Mouse (Mus musculus) R1 (cell line): ENCODE measurements around the gene Kcnip1.
A peak's percentile ranks its signal among the peaks of the same experiment; 100 is the strongest.

Experiments
- DNase-seq: peaks from one replicate; pipeline ENCODE4 v3.0.0-alpha.2; 2018; ENCODE audit warnings: low read depth, low spot score

Gene Kcnip1

DNA sequence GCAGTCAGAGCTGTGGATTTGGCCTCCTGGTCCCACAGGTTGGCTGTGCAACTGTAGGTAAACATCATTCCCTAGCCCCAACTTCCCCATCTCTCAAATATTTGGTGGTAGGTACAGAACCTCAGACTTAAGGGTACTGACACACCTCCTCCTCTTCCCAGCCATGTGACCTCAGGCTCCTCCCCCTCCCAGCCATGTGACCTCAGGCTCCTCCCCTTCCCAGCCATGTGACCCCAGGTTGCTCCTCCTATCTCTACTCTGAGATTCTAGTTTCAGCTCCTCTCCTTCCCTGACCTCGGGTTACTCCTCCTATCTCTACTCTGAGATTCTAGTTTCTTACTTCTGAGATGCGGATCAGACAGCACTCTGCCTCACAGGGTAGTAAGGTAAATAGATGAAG is 163.2 kb downstream of the Kcnip1 start:
- DNase-seq, result peak; percentile 25

DNA sequence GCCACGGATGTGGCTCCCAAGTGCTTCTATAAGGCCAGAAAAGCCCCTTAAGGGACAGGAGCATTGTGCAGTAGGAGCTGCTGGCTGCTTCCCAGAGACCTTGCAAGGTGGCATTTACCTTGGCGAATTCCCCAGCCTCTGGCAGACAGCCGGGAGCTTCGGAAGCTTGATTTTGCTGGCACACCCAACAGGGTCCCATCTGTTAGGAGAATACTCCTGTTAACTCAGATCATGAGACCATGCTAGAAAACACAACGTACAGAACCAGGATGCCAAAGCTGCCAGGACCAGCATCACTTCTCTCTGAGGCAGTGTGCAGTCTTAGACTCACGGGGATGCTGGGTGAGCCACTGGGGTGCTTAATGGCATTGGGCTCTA is 165.1 kb downstream of the Kcnip1 start:
- DNase-seq, result no peak

DNA sequence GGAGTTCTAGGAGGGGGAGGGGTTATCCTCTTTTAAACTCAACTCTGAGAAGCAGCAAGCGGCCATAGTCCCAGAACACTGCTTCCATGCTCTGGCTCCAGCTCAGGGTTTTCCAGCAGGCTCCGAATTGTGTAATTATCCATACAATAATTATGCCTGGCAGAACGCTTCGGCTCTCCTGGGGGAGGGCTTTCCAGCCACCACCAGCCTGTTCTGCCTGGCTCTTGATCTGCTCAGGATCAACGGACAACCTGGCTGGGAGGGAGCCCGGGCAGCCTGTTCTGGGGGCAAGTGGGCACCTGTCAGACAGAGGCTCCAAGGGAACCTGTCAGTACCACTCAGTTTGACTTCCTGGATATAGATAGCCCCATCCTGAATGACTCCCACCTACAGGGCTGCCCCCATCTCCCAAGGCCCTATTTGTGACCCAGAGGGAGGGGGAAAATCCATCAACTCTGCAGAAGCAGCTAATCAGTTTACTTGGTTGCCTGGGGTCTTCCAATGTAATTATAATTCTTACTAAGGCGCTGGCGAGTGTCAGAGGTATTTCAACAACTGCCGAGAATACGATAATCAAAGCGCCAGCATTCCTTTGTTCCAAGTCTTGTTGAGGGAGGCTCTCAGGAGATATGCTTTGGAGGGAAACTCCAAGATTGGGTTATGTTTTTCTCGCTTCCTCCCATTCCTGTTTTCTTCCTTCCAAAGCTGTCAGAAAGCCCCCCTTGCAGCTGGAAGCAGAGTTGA is 165.7 kb downstream of the Kcnip1 start:
- DNase-seq, result no peak

DNA sequence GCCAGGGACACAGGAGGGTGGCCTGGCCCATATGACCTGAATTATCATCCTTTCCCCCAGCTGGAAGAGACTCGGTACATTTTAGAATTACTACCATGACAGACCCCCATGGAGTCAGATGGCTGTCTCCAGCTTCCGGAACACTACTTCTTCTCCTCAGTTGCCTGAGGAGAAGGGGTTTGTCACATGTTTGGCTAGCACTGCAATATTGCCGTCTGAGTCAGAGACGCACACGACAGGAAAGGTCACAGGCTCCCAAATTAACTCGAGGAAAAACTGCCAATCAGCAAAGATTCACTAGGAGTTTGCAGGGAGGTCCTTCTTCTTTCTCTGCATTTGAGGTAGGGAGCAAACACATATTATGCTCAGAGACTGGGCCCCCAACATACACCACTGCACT is 168.2 kb downstream of the Kcnip1 start:
- no peak for DNase-seq

DNA sequence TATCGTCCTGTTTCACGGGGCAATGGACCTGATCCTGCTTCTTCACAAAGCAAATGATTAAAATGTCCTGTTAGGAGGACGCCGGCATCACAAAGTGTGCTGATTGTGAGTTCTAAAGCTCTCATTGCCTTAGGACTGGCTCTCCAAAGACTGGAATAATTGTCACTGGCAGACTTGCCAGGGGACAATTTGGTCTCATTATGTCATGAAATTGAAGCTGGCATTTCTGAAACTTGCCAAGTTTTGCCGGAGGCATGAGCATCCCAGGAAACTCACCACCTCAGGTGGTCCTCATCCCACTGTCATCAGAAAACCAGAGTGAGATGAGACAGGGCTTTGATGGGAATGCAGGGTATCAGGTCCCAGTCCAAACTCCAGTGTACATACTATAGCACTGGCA is 171.6 kb downstream of the Kcnip1 start:
- DNase-seq, result no peak

DNA sequence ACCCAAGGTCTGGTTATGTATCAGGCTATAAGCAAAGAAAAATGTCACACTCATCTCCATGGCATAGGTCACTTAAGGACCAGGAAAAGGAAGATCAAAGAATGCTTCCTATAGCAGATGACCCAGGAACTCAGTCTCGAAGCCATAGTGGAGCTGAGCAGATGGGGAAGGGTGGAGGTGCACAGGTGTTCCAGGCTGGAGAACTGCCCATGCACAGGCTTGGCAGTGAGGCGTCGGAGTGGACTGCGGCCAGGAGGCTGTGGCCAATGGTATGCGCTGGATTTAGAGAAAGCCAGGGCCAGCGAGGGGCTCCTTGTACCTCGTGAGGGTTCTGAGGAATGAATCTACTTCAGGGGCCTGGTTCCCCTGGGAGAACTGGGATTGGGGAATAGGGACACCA is 172.1 kb downstream of the Kcnip1 start:
- DNase-seq, result no peak

DNA sequence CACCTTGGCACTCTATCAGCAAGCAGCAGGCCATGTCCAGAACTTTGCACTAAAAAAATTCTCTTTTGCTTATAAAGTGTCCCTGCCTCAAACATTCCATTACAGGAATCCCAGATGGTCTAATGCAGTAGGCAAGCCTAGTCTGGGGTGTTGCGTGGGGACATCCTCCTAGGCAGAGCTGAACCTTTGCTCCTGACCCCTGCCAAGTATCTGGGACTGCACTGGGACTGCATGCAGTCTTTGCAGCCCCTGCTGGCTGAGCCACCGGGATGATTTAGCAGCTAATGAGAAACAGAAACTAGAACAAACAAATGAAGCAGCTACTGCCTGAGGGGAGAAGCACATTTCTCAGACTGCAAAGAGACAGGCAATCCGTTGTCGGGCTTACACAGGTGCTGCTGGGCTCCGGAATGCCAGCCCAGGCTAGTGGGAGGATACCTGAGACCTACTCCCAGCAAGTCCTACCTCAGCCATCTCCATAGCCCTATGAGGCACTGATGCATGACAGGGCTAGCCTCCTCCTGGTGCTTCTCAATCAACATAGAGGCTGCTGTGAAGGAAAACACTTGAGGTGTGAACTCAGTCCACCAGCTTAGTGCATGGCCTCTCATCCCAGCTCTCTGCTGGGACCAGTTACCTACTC is 174.0 kb downstream of the Kcnip1 start:
- DNase-seq, result no peak

DNA sequence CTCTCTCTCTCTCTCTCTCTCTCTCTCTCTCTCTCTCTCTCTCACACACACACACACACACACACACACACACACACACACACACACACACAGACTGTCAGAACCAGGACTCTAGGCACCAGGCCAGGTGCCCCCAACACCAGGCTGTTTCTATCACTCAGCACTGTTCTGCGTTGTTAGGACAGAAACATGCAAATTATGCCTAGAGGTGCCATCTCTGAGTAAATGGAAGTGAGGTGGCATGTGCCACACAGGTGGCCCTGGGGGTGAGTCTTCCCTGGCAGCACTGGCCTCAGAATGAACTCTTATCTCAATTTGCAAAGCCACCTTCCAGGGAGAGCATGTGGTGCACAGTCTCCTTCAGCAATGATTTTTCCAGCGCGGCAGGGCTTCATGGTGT is 176.9 kb downstream of the Kcnip1 start:
- no peak for DNase-seq

DNA sequence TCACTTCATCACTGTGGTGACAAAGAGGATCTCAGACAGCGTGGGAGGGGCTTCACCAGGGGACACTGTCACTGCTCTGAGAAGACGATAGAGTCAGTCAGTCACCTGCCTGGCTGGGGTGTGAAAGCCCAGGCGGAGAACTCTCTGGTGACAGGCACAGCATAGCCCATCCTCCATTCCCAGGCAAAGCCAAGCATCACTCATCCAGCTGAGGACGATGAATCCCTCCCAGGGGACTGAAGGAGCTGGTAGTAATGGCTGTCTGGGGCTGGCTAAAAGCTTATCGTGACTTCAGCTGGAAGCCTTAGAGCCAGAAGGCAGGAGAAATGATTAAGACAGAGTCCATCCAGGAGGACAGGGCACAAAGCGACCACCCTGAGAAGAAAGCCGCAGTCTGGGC is 182.8 kb downstream of the Kcnip1 start:
- DNase-seq, result no peak

DNA sequence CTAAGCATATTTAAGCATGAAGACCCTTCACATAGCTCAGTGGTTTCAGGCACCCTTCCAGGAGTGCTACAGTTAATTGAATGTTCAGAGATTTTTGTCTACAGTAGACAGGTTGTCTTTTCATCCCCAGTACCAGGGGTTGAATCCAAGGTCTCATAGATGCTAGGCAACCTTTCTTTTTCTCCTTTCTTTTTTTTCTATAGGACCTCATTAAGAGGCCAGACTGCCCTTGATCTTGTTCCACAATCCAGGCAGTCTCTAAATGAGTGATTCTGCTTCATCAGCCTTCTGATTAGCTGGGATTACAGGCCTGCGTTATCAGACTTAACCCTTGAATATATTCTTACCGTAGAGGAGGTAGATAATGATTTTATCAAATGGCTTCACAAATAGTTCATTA is 189.9 kb downstream of the Kcnip1 start:
- DNase-seq, result no peak

DNA sequence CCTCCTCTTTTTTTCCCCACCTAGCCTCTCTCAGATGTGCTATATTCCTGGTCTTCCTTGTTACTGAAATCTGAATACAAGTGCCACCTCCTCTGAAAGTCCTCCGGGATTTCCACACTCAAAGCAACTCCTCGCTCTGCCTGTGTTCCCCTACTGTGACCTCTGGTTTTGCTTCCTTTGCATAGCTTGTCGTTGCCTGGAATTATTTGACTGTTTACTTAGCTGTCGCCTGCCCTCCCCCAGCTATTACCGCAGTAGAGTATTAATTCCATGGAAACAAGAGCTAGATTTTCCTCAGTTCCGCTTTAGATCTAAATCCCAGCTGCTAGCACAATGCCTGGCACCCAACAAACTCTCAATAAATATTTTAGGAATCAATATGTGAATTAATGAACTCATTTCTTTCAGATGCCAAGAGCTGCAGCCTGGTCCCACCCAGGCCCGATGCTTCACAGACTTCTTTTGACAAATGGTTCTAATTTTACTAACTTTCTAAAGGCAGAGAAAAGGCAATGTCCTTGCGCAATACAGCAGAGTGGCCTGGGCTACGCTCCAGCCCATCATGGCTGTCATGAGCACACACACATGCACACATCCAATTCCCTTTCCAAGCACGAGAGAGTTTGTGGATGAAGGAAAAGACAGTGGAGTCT is 192.4 kb downstream of the Kcnip1 start:
- no peak for DNase-seq

DNA sequence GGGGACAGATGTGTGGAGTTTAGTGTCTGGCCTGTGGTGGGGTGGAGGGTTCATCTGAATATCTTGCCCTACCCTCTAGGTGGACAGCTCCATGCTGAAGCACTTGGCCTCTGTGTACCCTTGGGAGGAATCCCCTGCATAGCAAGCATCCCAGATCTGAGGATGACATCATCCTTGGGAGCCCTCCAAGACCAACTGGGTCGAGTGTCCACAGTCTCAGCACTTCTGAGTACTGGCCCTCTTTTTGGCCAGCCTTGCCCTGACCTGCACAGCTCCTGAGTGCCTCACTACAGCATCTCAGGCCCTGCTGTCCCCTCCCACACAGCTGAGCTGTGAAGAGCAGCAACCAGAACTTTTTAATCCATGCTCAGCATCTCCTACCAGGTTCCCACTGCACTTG is 193.0 kb downstream of the Kcnip1 start:
- no peak for DNase-seq

DNA sequence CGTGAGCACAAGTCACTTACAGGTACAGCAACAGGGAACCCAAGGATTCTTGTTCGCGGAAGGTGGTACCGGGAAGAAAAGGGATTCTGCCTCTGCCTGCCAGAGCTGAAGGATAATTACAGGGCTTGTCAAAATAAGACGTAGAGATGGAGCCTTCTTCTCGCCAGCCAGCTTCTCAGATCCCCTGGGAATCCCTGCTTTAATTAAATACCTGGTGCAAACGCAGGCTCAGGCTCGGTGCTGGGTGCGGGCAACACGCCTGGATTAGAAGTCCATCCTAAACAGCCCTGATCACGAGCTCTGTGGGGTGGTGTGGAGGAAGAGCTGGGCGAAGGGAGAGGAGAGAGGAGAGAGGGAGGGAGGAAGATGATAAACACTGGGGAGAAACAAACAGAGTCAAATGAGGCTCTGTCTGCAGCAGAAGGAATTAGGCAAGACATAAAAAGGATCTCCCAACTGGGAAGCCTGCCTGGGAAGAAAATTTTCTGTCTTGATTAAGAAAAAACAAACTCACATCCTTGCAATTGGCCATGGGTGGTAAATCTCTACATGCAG is 194.8 kb downstream of the Kcnip1 start:
- no peak for DNase-seq

DNA sequence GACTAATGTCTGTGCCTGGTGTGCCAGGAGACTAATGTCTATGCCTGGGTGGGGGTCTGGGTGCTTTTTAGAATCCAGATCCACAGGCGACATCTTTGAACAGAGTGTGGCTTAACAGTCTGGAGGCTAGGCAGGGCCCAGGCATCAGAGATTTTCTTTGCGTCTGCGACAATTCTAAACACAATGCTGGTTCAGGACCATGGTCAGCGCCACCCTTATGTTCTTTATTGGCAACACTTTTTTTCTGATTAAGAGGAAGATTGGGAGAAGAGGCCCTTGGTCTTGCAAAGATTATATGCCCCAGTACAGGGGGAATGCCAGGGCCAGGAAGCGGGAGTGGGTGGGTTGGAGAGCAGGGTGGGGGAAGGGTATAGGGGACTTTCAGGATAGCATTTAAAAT is 205.6 kb downstream of the Kcnip1 start:
- DNase-seq, result peak; percentile 64

DNA sequence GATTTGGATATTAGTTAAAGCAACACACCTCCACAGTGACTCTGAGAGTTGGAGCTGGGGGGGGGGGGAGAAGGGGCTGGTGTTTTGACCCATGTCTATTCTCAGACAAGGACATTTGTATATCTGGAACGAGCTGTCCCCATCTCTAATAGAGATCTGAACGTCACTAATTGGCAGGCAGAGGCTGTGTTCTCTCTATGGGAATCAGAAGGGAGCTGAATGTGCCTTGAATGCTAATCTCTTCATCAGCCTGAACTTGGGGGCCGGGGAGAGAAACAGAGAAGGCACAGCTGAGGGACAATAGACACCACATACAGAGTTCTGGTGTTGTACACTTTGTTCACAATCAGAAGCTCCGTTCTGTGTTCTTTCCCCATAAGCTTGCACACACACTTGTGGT is 206.4 kb downstream of the Kcnip1 start:
- no peak for DNase-seq

DNA sequence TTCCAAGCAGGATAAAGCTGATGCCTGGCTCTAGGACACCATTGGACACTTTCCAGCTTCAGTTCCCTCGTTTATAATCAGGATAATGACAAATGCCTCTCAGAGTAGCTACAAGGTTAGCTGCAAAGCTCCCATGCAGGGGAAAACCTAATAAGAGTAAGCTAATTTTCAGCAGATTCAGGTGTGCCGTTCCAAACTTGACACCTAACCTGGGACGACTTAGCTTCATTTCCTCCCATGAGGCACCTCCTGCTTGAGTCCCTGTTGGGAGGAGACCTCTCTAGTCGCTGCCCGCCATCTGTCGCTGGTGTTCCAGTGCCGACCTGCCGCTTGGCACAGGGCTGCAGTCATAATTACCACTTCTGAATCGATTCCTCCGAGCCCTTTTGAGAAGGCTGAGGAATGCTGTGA is 211.4 kb downstream of the Kcnip1 start:
- DNase-seq, result no peak

DNA sequence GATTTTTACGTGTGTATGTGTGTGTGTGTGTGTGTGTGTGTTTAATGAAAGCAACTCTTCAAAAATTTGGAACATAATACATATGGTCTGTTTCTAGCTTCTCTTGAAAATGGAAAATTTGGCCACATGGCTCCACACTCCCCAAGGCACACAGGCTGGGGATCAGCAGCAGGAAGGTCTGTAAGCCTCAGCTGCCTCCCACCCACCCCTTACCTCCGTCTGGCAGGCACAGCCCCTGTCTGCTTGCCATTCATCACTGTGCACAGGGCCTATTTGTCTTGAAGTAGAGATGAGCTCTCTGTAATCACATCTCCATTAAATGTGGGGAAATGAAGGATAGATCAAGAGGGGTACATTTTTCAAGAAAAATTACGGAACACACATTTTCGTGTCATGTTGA is 212.7 kb downstream of the Kcnip1 start:
- no peak for DNase-seq

DNA sequence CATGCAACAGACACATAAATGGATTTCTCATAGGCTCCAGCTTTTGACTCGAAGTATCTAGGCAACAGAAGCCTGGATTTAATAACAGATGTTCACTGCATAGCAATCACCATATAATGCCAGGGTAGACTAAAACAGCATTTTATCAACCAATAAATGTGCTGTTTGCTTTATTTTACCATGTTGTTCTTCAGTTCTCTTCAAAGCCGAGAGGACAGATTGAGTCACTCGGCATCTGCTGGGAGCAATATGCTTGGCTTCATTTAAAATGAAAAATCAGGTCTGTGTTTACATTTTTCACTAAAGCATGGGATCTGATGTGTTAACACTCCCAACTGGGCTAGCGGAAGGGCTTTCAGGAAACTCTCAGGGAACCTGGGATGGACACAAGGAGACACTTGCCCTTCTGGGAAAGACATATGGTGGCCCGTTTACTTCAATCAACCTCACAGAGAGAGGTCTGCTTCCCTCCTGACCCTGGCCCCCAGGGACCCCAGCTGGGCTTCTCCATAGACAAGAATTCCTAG is 220.3 kb downstream of the Kcnip1 start:
- DNase-seq, result no peak

DNA sequence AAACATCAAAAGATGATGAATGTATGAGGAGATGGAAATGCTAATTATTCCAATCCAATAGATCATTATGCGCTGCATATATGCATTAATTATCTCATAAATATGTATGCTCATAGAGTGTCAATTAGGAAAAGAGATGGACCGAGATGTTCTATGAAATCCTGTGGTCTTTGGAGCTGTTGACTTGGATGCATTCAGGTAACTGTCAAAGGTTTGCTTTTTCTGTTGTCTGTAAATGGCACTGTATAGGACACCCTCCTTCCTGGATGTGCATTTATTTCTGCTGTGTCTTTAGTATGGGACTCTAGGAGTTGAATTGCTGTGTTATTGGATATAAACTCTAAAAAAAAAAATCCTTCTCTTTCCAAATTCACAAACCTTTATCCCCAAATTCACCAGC is 220.9 kb downstream of the Kcnip1 start:
- no peak for DNase-seq

DNA sequence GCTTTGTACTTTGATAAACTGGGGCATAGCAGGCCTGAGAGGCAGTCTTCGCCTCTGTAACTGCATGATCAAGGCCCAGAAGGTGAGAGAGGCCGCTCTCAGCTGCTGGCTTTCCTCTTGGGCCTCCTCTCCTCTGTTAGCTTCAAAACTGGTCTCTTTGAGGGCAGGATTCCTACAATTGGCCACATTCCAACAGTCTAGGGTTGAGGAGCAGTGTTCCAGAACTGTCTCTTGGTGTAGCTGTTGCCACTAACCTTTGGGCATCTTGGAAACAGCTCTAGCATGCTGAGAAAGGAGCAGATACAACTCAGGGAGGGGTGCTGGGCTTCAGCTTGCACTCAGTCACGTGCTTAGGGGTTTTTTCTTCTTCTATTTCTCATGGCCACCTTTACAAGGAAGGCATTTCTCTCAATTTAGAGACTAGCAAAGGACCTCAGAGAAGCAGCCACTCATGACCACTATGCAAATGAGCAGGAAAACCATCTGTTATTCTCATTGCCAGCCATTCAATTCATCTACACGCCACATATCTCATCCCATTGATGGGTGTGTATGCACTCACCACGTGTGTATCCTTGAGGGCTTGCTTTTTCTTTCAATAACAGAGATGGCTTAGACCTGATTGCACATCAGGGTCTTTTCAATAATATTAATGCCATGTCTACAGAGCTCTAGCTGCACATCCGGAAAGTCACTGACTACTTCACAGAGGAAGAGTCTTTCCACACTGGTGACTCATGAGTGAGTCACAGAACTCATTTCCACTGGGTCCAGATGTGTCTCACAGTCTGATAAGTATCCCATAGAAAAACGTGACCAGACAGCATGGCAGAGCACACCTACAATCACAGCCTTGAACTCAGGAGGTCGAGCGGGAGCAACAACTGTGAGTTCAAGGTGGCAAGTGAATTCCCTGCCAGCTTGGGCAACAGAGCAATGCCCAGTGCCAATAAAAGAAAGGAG is 225.7 kb downstream of the Kcnip1 start:
- no peak for DNase-seq

DNA sequence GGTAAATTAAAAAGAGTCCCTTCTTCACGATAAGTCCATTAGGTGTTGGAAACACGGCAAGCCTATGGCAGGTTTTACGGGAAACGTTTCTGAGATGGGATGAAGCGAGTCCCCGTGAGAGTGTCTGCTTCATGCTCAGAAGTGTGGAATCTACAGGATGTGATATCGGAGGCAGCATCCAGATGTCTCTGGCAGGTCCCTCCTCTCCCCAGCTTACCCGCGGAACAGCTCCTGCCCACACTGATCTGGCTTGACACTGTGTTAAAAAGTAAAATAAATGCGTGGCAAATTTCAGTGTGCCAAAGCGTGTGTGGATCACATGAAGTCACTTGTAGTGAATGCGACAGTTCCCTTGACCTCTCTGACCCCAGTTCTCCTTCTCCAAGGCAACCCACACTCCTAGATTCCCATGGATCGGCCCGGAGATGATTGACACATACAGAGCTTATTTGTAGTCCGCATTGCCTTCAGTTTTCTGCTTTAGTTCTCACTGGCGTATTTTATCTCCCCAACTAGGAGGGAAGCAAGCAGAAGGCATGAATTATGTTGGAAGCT is 231.7 kb downstream of the Kcnip1 start:
- no peak for DNase-seq
